Mouse (Mus musculus): ENCODE data around the gene Adamtsl2. TPM values are rescaled to one million over a fixed set of nuclear protein-coding genes. Genes with fewer than 3 reads are reported as not detected.

The Adamtsl2 gene
- total and polyA plus RNA-seq, 3 experiments, result 0.13 TPM; not detected in 2

GRCm38 (mm10) chr2:27097241-27097656 lies 18.1 kb downstream of the Adamtsl2 start:
- Histone ChIP-seq H3K27me3 (replicated peaks) (peaks cover 13% of the 10 kb centered on the region), H3K9me3 (replicated peaks; ENCODE audit: low read length) (no peaks in the 10 kb centered on the region), H3K79me2 (replicated peaks; ENCODE audit: control insufficient read depth, extremely low read depth, insufficient read depth, poor library complexity, severe bottlenecking) (no peaks in the 10 kb centered on the region), H3K36me3 (replicated peaks in 1 of 2; ENCODE audit: control insufficient read depth in 1 of 2, insufficient read depth in 1 of 2, low read length in 1 of 2) (no peaks in the 10 kb centered on the region), H3K27ac (ENCODE audit: insufficient read depth, low read depth) (no peak overlapping the region), H3K4me3 (replicated peaks in 1 of 3; ENCODE audit: low read depth in 2 of 3, low read length in 2 of 3, poor library complexity in 1 of 3) (no peak overlapping the region), H3K9ac (ENCODE audit: insufficient read depth, low read depth) (no peak overlapping the region), H3K4me2 (ENCODE audit: insufficient read depth, low read depth, poor library complexity, severe bottlenecking) (no peak overlapping the region), H3K4me1 (ENCODE audit: control insufficient read depth in 1 of 2, insufficient read depth in 2 of 2) (peaks cover 0 to 42% of the 10 kb centered on the region in 2 experiments; a peak in 2 of 4 replicates)
- dilution Hi-C loops (cut with MboI; ENCODE audit: extremely low pct_ligation_motif_present, extremely low pct_unique_long_range_greater_than_20kb, low sequenced_read_pairs), result no loop called here
- DNase-seq (ENCODE audit: extremely low read depth), result peak; percentile 70
- in situ Hi-C loops (cut with MboI; ENCODE audit: low pct_ligation_motif_present, low pct_unique_long_range_greater_than_20kb, low sequenced_read_pairs), result loop anchor here (25.0 kb wide), 1 partner anchor 340 kb away; the partner anchor contains the start of genes Brd3os and Vav2
- TF ChIP-seq ZMIZ1 (IDR thresholded peaks at IDR 0.05; ENCODE audit: low read depth, low read length), result no peak
- peak; percentile 30; the same call in 1 of the 2 replicates for TF ChIP-seq ETS1 (conservative IDR thresholded peaks at IDR 0.05; ENCODE audit: low read depth, low read length)
- no peak for TF ChIP-seq RCOR1 (conservative IDR thresholded peaks at IDR 0.05; ENCODE audit: low read depth, low read length)
- TF ChIP-seq ZKSCAN1 (IDR thresholded peaks at IDR 0.05; ENCODE audit: borderline replicate concordance, low read depth, low read length), result no peak
- TF ChIP-seq TBP (conservative IDR thresholded peaks at IDR 0.05; ENCODE audit: low read depth, low read length), result no peak
- no peak for TF ChIP-seq PAX5 (IDR thresholded peaks at IDR 0.05; ENCODE audit: low read length)
- no peak for TF ChIP-seq POLR2A (IDR thresholded peaks at IDR 0.05; ENCODE audit: low read depth, low read length)
- no peak for TF ChIP-seq POLR2AphosphoS2 (IDR thresholded peaks at IDR 0.05; ENCODE audit: low read depth, low read length)
- TF ChIP-seq JUND (conservative IDR thresholded peaks at IDR 0.05; ENCODE audit: low read depth, low read length), result no peak
- TF ChIP-seq BHLHE40 (IDR thresholded peaks at IDR 0.05; ENCODE audit: low read depth, low read length), result peak; percentile 25; the same call in 1 of the 2 replicates
- no peak for TF ChIP-seq ZNF384 (IDR thresholded peaks at IDR 0.05; ENCODE audit: low read depth, low read length)

- H3K4me3 ChIP-seq (replicated peaks in 1 of 3; ENCODE audit: low read depth in 2 of 3, low read length in 2 of 3, poor library complexity in 1 of 3), result no peak overlapping the region
- no peak overlapping the region for H3K4me2 ChIP-seq (ENCODE audit: insufficient read depth, low read depth, poor library complexity, severe bottlenecking)
- H3K27ac ChIP-seq (ENCODE audit: insufficient read depth, low read depth), result no peak overlapping the region
- peaks cover 11% of the 10 kb centered on the region for H3K27me3 ChIP-seq (replicated peaks)
- peaks cover 0 to 42% of the 10 kb centered on the region in 2 experiments; a peak in 2 of 4 replicates for H3K4me1 ChIP-seq (ENCODE audit: control insufficient read depth in 1 of 2, insufficient read depth in 2 of 2)
- in situ Hi-C loops (cut with MboI; ENCODE audit: low pct_ligation_motif_present, low pct_unique_long_range_greater_than_20kb, low sequenced_read_pairs), result loop anchor here (25.0 kb wide), 1 partner anchor 340 kb away; the partner anchor contains the start of genes Brd3os and Vav2
- H3K9me3 ChIP-seq (replicated peaks; ENCODE audit: low read length), result no peaks in the 10 kb centered on the region
- DNase-seq (ENCODE audit: extremely low read depth), result no peak
- dilution Hi-C loops (cut with MboI; ENCODE audit: extremely low pct_ligation_motif_present, extremely low pct_unique_long_range_greater_than_20kb, low sequenced_read_pairs), result no loop called here
- H3K36me3 ChIP-seq (replicated peaks in 1 of 2; ENCODE audit: control insufficient read depth in 1 of 2, insufficient read depth in 1 of 2, low read length in 1 of 2), result no peaks in the 10 kb centered on the region
- no peak overlapping the region for H3K9ac ChIP-seq (ENCODE audit: insufficient read depth, low read depth)
- no peaks in the 10 kb centered on the region for H3K79me2 ChIP-seq (replicated peaks; ENCODE audit: control insufficient read depth, extremely low read depth, insufficient read depth, poor library complexity, severe bottlenecking)
- TF ChIP-seq SIN3A (IDR thresholded peaks at IDR 0.05; ENCODE audit: low read length), result no peak
Observed at GRCm38 (mm10) chr2:27097776-27098175, 18.6 kb downstream of the Adamtsl2 start.

- TF ChIP-seq ZKSCAN1 (IDR thresholded peaks at IDR 0.05; ENCODE audit: borderline replicate concordance, low read depth, low read length) (no peak), MEF2A (IDR thresholded peaks at IDR 0.05; ENCODE audit: borderline replicate concordance, low read depth, low read length) (no peak), NRF1 (IDR thresholded peaks at IDR 0.05; ENCODE audit: low read depth, low read length) (no peak), HCFC1 (IDR thresholded peaks at IDR 0.05; ENCODE audit: low read depth, low read length) (no peak), NELFE (IDR thresholded peaks at IDR 0.05; ENCODE audit: low read depth, low read length) (no peak), JUND (conservative IDR thresholded peaks at IDR 0.05; ENCODE audit: low read depth, low read length) (no peak), JUN (IDR thresholded peaks at IDR 0.05; ENCODE audit: insufficient read depth, low read depth, low read length) (no peak), BHLHE40 (IDR thresholded peaks at IDR 0.05; ENCODE audit: low read depth, low read length) (no peak)
- H3K27me3 ChIP-seq (replicated peaks), result peaks cover 13% of the 10 kb centered on the region
- no peak overlapping the region for H3K9ac ChIP-seq (ENCODE audit: insufficient read depth, low read depth)
- H3K27ac ChIP-seq (ENCODE audit: insufficient read depth, low read depth), result no peak overlapping the region
- in situ Hi-C loops (cut with MboI; ENCODE audit: low pct_ligation_motif_present, low pct_unique_long_range_greater_than_20kb, low sequenced_read_pairs), result no loop called here
- no peaks in the 10 kb centered on the region for H3K9me3 ChIP-seq (replicated peaks; ENCODE audit: low read length)
- H3K36me3 ChIP-seq (replicated peaks in 1 of 2; ENCODE audit: control insufficient read depth in 1 of 2, insufficient read depth in 1 of 2, low read length in 1 of 2), result no peaks in the 10 kb centered on the region
- no peak for DNase-seq (ENCODE audit: extremely low read depth)
- H3K4me3 ChIP-seq (replicated peaks in 1 of 3; ENCODE audit: low read depth in 2 of 3, low read length in 2 of 3, poor library complexity in 1 of 3), result no peak overlapping the region
- dilution Hi-C loops (cut with MboI; ENCODE audit: extremely low pct_ligation_motif_present, extremely low pct_unique_long_range_greater_than_20kb, low sequenced_read_pairs), result no loop called here
- no peak overlapping the region for H3K4me2 ChIP-seq (ENCODE audit: insufficient read depth, low read depth, poor library complexity, severe bottlenecking)
- H3K4me1 ChIP-seq (ENCODE audit: control insufficient read depth in 1 of 2, insufficient read depth in 2 of 2), result peaks cover 0 to 15% of the 10 kb centered on the region in 2 experiments; a peak in 2 of 4 replicates
- no peaks in the 10 kb centered on the region for H3K79me2 ChIP-seq (replicated peaks; ENCODE audit: control insufficient read depth, extremely low read depth, insufficient read depth, poor library complexity, severe bottlenecking)
Observed at GRCm38 (mm10) chr2:27103554-27103953, 24.4 kb downstream of the Adamtsl2 start.

Data from CH12.LX (cell line).